Comparison of ENCODE assay signal across 29 mouse cellular contexts in the genomic region with DNA sequence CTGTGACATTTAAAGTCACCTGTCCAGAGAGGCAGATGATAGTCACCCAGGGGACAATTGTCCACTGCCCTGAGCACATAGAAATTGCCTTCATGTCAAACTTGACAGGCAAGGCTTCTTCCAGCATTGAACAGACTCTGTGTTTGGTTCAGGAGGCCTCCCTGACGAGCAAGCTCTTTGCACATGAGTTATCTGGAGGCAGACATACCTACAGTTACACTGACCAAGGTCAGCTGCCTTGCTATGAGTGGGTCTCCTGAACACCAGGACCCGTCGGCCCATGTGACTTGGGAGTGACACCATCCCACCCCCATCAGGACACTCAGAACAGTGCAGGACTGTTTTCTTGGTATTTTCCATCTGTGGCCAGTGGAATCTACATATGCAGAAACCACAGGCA.
A peak's percentile ranks its signal among the peaks of the same experiment; 100 is the strongest.
DNase-seq lines count a peak whose midpoint lies in the region; ATAC-seq and TF ChIP-seq lines count a peak whose summit lies in the region.
"Had no signal": no experiment of that assay in that cellular context is flagged by ENCODE, and none has a peak within 500 bp of the region (broad histone marks: within the 10 kb centered on the region; RNA-seq: fewer than 3 reads in every experiment).

No protein-coding gene starts in this region.

- 0 out of 2 replicates have a peak, but pooled peaks have one; percentile 23 for ATAC-seq in heart, embryonic 11.5 days (replicated peaks; ENCODE audit: insufficient number of reproducible peaks, low FRiP score, low TSS enrichment)
- peak; percentile 40 for ATAC-seq in limb, embryonic 13.5 days (ENCODE audit: low FRiP score, low read depth)
- ATAC-seq in midbrain, embryonic 11.5 days (ENCODE audit: low FRiP score): no peak
- 0 out of 2 replicates have a peak, but pooled peaks have one; percentile 24 for ATAC-seq in limb, embryonic 15.5 days (ENCODE audit: insufficient number of reproducible peaks, low FRiP score, low TSS enrichment, low read depth)
- ATAC-seq: activated CD4-positive, CD25-positive, alpha-beta regulatory T cell, adult 4 months; CD4-positive, CD25-positive, alpha-beta regulatory T cell, adult 4 months; forebrain, embryonic 15.5 days; hindbrain, embryonic 16.5 days; intestine, embryonic 15.5 days had no signal

- no peaks in the 10 kb centered on the region for H3K36me3 ChIP-seq in heart, embryonic 11.5 days (ENCODE audit: control insufficient read depth, insufficient read depth, low read length)
- H3K36me3 ChIP-seq in limb, embryonic 13.5 days: no peaks in the 10 kb centered on the region
- H3K36me3 ChIP-seq in limb, embryonic 10.5 days: no peaks in the 10 kb centered on the region
- no peaks in the 10 kb centered on the region for H3K36me3 ChIP-seq in midbrain, embryonic 10.5 days
- no peaks in the 10 kb centered on the region for H3K36me3 ChIP-seq in midbrain, embryonic 11.5 days (ENCODE audit: control insufficient read depth, insufficient read depth, low read length)
- H3K36me3 ChIP-seq in limb, embryonic 15.5 days: no peaks in the 10 kb centered on the region
- H3K36me3 ChIP-seq in thymus, adult 2 months (ENCODE audit: control insufficient read depth, insufficient read depth, low read length): no peaks in the 10 kb centered on the region
- H3K36me3 ChIP-seq: embryonic facial prominence, embryonic 10.5 days; embryonic facial prominence, embryonic 13.5 days; forebrain, embryonic 12.5 days; forebrain, embryonic 15.5 days; heart, embryonic 13.5 days; hindbrain, embryonic 13.5 days; intestine, embryonic 15.5 days had no signal

- 62% methylated on average over 3 of the region's 3 CpGs for whole genome bisulfite sequencing in heart, embryonic 11.5 days (ENCODE audit: insufficient replicate concordance)
- WGBS in limb, embryonic 13.5 days: 67% methylated on average over 3 of the region's 3 CpGs
- 82% methylated on average over 3 of the region's 3 CpGs for WGBS in limb, embryonic 10.5 days
- WGBS in midbrain, embryonic 10.5 days: 81% methylated on average over 3 of the region's 3 CpGs
- 87% methylated on average over 3 of the region's 3 CpGs for WGBS in midbrain, embryonic 11.5 days
- 79% methylated on average over 3 of the region's 3 CpGs for WGBS in limb, embryonic 15.5 days
- WGBS in thymus, adult 2 months: 75% methylated on average over 3 of the region's 3 CpGs

- no peak for DNase-seq in heart, adult 8-10 months (ENCODE audit: low spot score)
- no peak for DNase-seq in limb, embryonic 10.5 days (ENCODE audit: low spot score)
- no peak for DNase-seq in midbrain, embryonic 10.5 days (ENCODE audit: low spot score)
- no peak for DNase-seq in midbrain, embryonic 11.5 days (ENCODE audit: low spot score, missing footprints)
- DNase-seq in thymus, adult 2 months: no peak
- DNase-seq: adrenal gland, adult 8-10 months; adrenal gland, postnatal 25 days; cerebellum, adult 11-12 months; cerebellum, adult 8-10 months; cerebellum, postnatal 10 days; cerebellum, postnatal 36 days; embryo, embryonic 11 days; gastrocnemius, postnatal 10 days; heart, adult 18-20 months; heart, postnatal 36 days had no signal

- no peak overlapping the region for H3K4me3 ChIP-seq in heart, embryonic 11.5 days (ENCODE audit: low read depth, low read length)
- no peak overlapping the region for H3K4me3 ChIP-seq in limb, embryonic 13.5 days
- no peak overlapping the region for H3K4me3 ChIP-seq in limb, embryonic 10.5 days
- H3K4me3 ChIP-seq in midbrain, embryonic 10.5 days: no peak overlapping the region
- H3K4me3 ChIP-seq in midbrain, embryonic 11.5 days (ENCODE audit: low read depth, low read length): no peak overlapping the region
- H3K4me3 ChIP-seq in limb, embryonic 15.5 days: no peak overlapping the region
- no peak overlapping the region for H3K4me3 ChIP-seq in thymus, adult 2 months (ENCODE audit: control insufficient read depth, insufficient read depth, low read length)
- H3K4me3 ChIP-seq: embryonic facial prominence, embryonic 10.5 days; embryonic facial prominence, embryonic 13.5 days; erythroblast, embryonic 14.5 days; forebrain, embryonic 12.5 days; forebrain, embryonic 15.5 days; heart, embryonic 13.5 days; hindbrain, embryonic 13.5 days; intestine, embryonic 15.5 days had no signal

- peak overlapping the region; percentile 71; the same call in 1 of the 2 replicates for H3K27ac ChIP-seq in heart, embryonic 11.5 days (ENCODE audit: low read depth, low read length)
- H3K27ac ChIP-seq in limb, embryonic 13.5 days: no peak overlapping the region
- no peak overlapping the region for H3K27ac ChIP-seq in limb, embryonic 10.5 days
- H3K27ac ChIP-seq in midbrain, embryonic 10.5 days (replicated peaks): 0 out of 2 replicates have a peak overlapping the region, but pooled peaks have one; percentile 0
- H3K27ac ChIP-seq in midbrain, embryonic 11.5 days (ENCODE audit: low read depth, low read length): no peak overlapping the region
- H3K27ac ChIP-seq in limb, embryonic 15.5 days: no peak overlapping the region
- H3K27ac ChIP-seq in thymus, adult 2 months (ENCODE audit: control insufficient read depth, insufficient read depth, low read length): no peak overlapping the region
- H3K27ac ChIP-seq: embryonic facial prominence, embryonic 10.5 days; embryonic facial prominence, embryonic 13.5 days; forebrain, embryonic 12.5 days; forebrain, embryonic 15.5 days; heart, embryonic 13.5 days; hindbrain, embryonic 13.5 days; intestine, embryonic 15.5 days had no signal

- H3K9me3 ChIP-seq in heart, embryonic 11.5 days (replicated peaks; ENCODE audit: control insufficient read depth, low read length): no peaks in the 10 kb centered on the region
- no peaks in the 10 kb centered on the region for H3K9me3 ChIP-seq in limb, embryonic 13.5 days
- H3K9me3 ChIP-seq in limb, embryonic 10.5 days (replicated peaks): no peaks in the 10 kb centered on the region
- H3K9me3 ChIP-seq in midbrain, embryonic 10.5 days (replicated peaks): no peaks in the 10 kb centered on the region
- H3K9me3 ChIP-seq in midbrain, embryonic 11.5 days (ENCODE audit: control insufficient read depth, low read length): no peaks in the 10 kb centered on the region
- no peaks in the 10 kb centered on the region for H3K9me3 ChIP-seq in limb, embryonic 15.5 days
- H3K9me3 ChIP-seq: embryonic facial prominence, embryonic 10.5 days; embryonic facial prominence, embryonic 13.5 days; forebrain, embryonic 12.5 days; forebrain, embryonic 15.5 days; heart, embryonic 13.5 days; hindbrain, embryonic 13.5 days; intestine, embryonic 15.5 days had no signal

- TF ChIP-seq CTCF in thymus, adult 2 months (IDR thresholded peaks at IDR 0.05; ENCODE audit: borderline replicate concordance, control insufficient read depth, extremely low read depth, insufficient read depth, low read length, poor library complexity): no peak

- peak overlapping the region; percentile 32; the same call in 1 of the 2 replicates for H3K4me2 ChIP-seq in heart, embryonic 11.5 days
- no peak overlapping the region for H3K4me2 ChIP-seq in limb, embryonic 13.5 days (replicated peaks)
- no peak overlapping the region for H3K4me2 ChIP-seq in midbrain, embryonic 11.5 days
- H3K4me2 ChIP-seq in limb, embryonic 15.5 days: no peak overlapping the region
- H3K4me2 ChIP-seq: embryonic facial prominence, embryonic 13.5 days; forebrain, embryonic 12.5 days; forebrain, embryonic 15.5 days; heart, embryonic 13.5 days; hindbrain, embryonic 13.5 days; intestine, embryonic 15.5 days had no signal

- TF ChIP-seq POLR2A in thymus, adult 2 months (IDR thresholded peaks at IDR 0.05; ENCODE audit: control insufficient read depth, extremely low read depth, insufficient read depth, low read length, poor library complexity): no peak

- no peak overlapping the region for H3K9ac ChIP-seq in heart, embryonic 11.5 days (ENCODE audit: low read depth, low read length)
- H3K9ac ChIP-seq in limb, embryonic 13.5 days: no peak overlapping the region
- no peak overlapping the region for H3K9ac ChIP-seq in midbrain, embryonic 11.5 days (ENCODE audit: low read length)
- no peak overlapping the region for H3K9ac ChIP-seq in limb, embryonic 15.5 days
- H3K9ac ChIP-seq: embryonic facial prominence, embryonic 13.5 days; forebrain, embryonic 12.5 days; forebrain, embryonic 15.5 days; heart, embryonic 13.5 days; hindbrain, embryonic 13.5 days; intestine, embryonic 15.5 days had no signal

- H3K27me3 ChIP-seq in heart, embryonic 11.5 days (ENCODE audit: control insufficient read depth, insufficient read depth, low read length): no peaks in the 10 kb centered on the region
- 0 out of 2 replicates have a peak, but pooled peaks cover 11% of the 10 kb centered on the region for H3K27me3 ChIP-seq in limb, embryonic 13.5 days
- peaks cover 6% of the 10 kb centered on the region; the same call in 1 of the 2 replicates for H3K27me3 ChIP-seq in limb, embryonic 10.5 days (ENCODE audit: low read depth, poor library complexity, severe bottlenecking)
- H3K27me3 ChIP-seq in midbrain, embryonic 10.5 days (ENCODE audit: low read depth, poor library complexity, severe bottlenecking): no peaks in the 10 kb centered on the region
- H3K27me3 ChIP-seq in midbrain, embryonic 11.5 days (ENCODE audit: control insufficient read depth, insufficient read depth, low read length): no peaks in the 10 kb centered on the region
- no peaks in the 10 kb centered on the region for H3K27me3 ChIP-seq in limb, embryonic 15.5 days
- H3K27me3 ChIP-seq in thymus, adult 2 months (ENCODE audit: control insufficient read depth, insufficient read depth, low read length): no peaks in the 10 kb centered on the region
- H3K27me3 ChIP-seq: embryonic facial prominence, embryonic 13.5 days; forebrain, embryonic 12.5 days; forebrain, embryonic 15.5 days; intestine, embryonic 15.5 days had no signal

- peaks cover 6% of the 10 kb centered on the region for H3K4me1 ChIP-seq in heart, embryonic 11.5 days (ENCODE audit: control insufficient read depth, insufficient read depth, low read length)
- H3K4me1 ChIP-seq in limb, embryonic 13.5 days: no peaks in the 10 kb centered on the region
- no peaks in the 10 kb centered on the region for H3K4me1 ChIP-seq in limb, embryonic 10.5 days
- H3K4me1 ChIP-seq in midbrain, embryonic 10.5 days: no peaks in the 10 kb centered on the region
- no peaks in the 10 kb centered on the region for H3K4me1 ChIP-seq in midbrain, embryonic 11.5 days (ENCODE audit: control insufficient read depth, insufficient read depth, low read length)
- H3K4me1 ChIP-seq in limb, embryonic 15.5 days: no peaks in the 10 kb centered on the region
- no peaks in the 10 kb centered on the region for H3K4me1 ChIP-seq in thymus, adult 2 months (replicated peaks; ENCODE audit: control insufficient read depth, insufficient read depth, low read length)
- H3K4me1 ChIP-seq: embryonic facial prominence, embryonic 10.5 days; embryonic facial prominence, embryonic 13.5 days; forebrain, embryonic 12.5 days; forebrain, embryonic 15.5 days; hindbrain, embryonic 13.5 days; intestine, embryonic 15.5 days had no signal

Comparison
In these comparisons a context has a peak if more than half of its experiments do, and no peak if none do; other contexts are left out.
1. H3K27ac ChIP-seq: peak in heart, embryonic 11.5 days (single experiment) and midbrain, embryonic 10.5 days (single experiment); none in limb, embryonic 13.5 days (single experiment), limb, embryonic 10.5 days (single experiment), midbrain, embryonic 11.5 days (single experiment), limb, embryonic 15.5 days (single experiment) and thymus, adult 2 months (single experiment).